Mouse (Mus musculus) neural tube, embryonic 11.5 days (tissue): ENCODE results near the gene Car5a. TPM values are rescaled to one million over a fixed set of nuclear protein-coding genes. Genes with fewer than 3 reads are reported as not detected.

ENCODE experiments used
- ATAC-seq: fragments of 200-750 bp; cut with Nextera tagmentation; 2 replicates; pipeline ENCODE4 v1.8.0; 2017; ENCODE audit warnings: moderate number of reproducible peaks, mild to moderate bottlenecking, moderate TSS enrichment, moderate library complexity; ENCODE audit not compliant: insufficient read depth, low FRiP score, low TSS enrichment
- DNase-seq: peaks from one replicate; pipeline ENCODE4 v3.0.0-alpha.2; 2015; ENCODE audit warnings: low spot score
- H3K27ac ChIP-seq: fragments of 300-500 bp; sonication (generic); 2 replicates; pipeline ENCODE4 v1.5.1; 2014; ENCODE audit warnings: low read depth, mild to moderate bottlenecking, low read length
- H3K27me3 ChIP-seq: fragments of 300-500 bp; sonication (generic); 2 replicates; pipeline ENCODE4 v1.6.1; 2014; ENCODE audit warnings: mild to moderate bottlenecking, low read length, mixed read lengths; ENCODE audit not compliant: control insufficient read depth, insufficient read depth
- H3K36me3 ChIP-seq: fragments of 300-500 bp; sonication (generic); 2 replicates; pipeline ENCODE4 v1.6.1; 2014; ENCODE audit warnings: mild to moderate bottlenecking, low read length, moderate library complexity, mixed read lengths; ENCODE audit not compliant: control insufficient read depth, insufficient read depth
- H3K4me1 ChIP-seq: fragments of 300-500 bp; sonication (generic); 2 replicates; pipeline ENCODE4 v1.6.1; 2014; ENCODE audit warnings: low read length, mixed read lengths; ENCODE audit not compliant: control insufficient read depth, insufficient read depth
- H3K4me2 ChIP-seq: fragments of 300-500 bp; sonication (generic); 2 replicates; pipeline ENCODE4 v1.6.1; 2014; ENCODE audit warnings: low read depth, mild to moderate bottlenecking, moderate library complexity
- H3K4me3 ChIP-seq: fragments of 300-500 bp; sonication (generic); 2 replicates; pipeline ENCODE4 v1.5.1; 2014; ENCODE audit warnings: low read depth, low read length
- H3K9ac ChIP-seq: fragments of 300-500 bp; sonication (generic); 2 replicates; pipeline ENCODE4 v1.6.1; 2014; ENCODE audit warnings: mild to moderate bottlenecking, low read length
- H3K9me3 ChIP-seq: fragments of 300-500 bp; sonication (generic); 2 replicates; pipeline ENCODE4 v1.6.1; 2016; ENCODE audit warnings: low read length; ENCODE audit not compliant: control insufficient read depth
- WGBS: fragments of 180-500 bp; shearing (Covaris S2); extraction: QIAGEN DNeasy Blood & Tissue Kit; methylation state at CpG from one replicate; pipeline ENCODE4 v1.1.7; 2014; 5-methylcytosine and 5-hydroxymethylcytosine counted together
- polyA plus RNA-seq: library from polyadenylated mRNA; unstranded; fragments of >200 nt; fragmentation: Nextera tagmentation; extraction: Ambion mirVana; gene quantifications from 2 replicates; pipeline ENCODE4 v1.2.1, GENCODE M21; 2014

Gene Car5a
- polyA plus RNA-seq, 1 experiment from 2014 or later: not detected

DNA sequence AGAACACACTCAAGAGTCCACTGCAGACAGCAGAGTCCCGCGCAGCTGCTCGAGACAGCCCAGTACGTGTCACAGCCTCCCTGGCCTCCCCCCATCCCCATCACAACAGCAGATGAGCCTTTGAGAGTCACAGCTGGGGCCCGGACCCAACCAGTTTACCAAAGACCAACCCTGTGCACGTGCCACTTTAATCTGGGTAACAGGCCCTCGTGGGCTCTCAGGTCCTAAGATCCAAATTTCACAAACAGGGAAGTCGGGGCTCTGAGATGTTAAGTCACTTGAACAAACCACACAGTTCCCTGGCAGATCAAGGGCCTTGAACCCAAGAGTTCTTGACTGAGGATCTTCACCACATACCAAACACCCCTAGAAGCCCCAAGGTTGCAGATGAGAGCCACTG, 23.1 kb downstream of the Car5a start:
- DNase-seq (no peak), ATAC-seq (no peak)
- 62% methylated on average over 8 of the region's 8 CpGs for WGBS
- Histone ChIP-seq H3K4me2 (no peak overlapping the region), H3K27me3 (no peaks in the 10 kb centered on the region), H3K4me1 (no peaks in the 10 kb centered on the region), H3K27ac (no peak overlapping the region), H3K4me3 (no peak overlapping the region), H3K36me3 (no peaks in the 10 kb centered on the region), H3K9me3 (no peaks in the 10 kb centered on the region), H3K9ac (no peak overlapping the region)

- H3K36me3 ChIP-seq: no peaks in the 10 kb centered on the region
- no peaks in the 10 kb centered on the region for H3K4me1 ChIP-seq
- DNase-seq (no peak), ATAC-seq (no peak)
- H3K27ac ChIP-seq: no peak overlapping the region
- WGBS: 38% methylated on average over 3 of the region's 3 CpGs
- no peaks in the 10 kb centered on the region for H3K9me3 ChIP-seq
- no peak overlapping the region for H3K4me3 ChIP-seq
- no peaks in the 10 kb centered on the region for H3K27me3 ChIP-seq
- no peak overlapping the region for H3K9ac ChIP-seq
- H3K4me2 ChIP-seq: no peak overlapping the region
These were observed 25.0 kb downstream of the Car5a start for GRCm38 (mm10) chr8:121919731-121920130.

GRCm38 (mm10) chr8:121919158-121919557, 25.5 kb downstream of the Car5a start:
- WGBS: 50% methylated on average over 4 of the region's 4 CpGs
- no peaks in the 10 kb centered on the region for H3K4me1 ChIP-seq

GRCm38 (mm10) chr8:121913378-121913777, 31.3 kb downstream of the Car5a start:
- H3K27ac ChIP-seq: no peak overlapping the region
- WGBS: 83% methylated on average over 8 of the region's 8 CpGs
- H3K4me1 ChIP-seq: no peaks in the 10 kb centered on the region
- DNase-seq (no peak), ATAC-seq (no peak)
- no peaks in the 10 kb centered on the region for H3K27me3 ChIP-seq
- H3K36me3 ChIP-seq: no peaks in the 10 kb centered on the region
- H3K9ac ChIP-seq: no peak overlapping the region
- H3K9me3 ChIP-seq: no peaks in the 10 kb centered on the region
- H3K4me3 ChIP-seq: no peak overlapping the region
- no peak overlapping the region for H3K4me2 ChIP-seq

More at GRCm38 (mm10) chr8:121919158-121919557, 25.5 kb downstream of the Car5a start:
- Histone ChIP-seq H3K4me3 (no peak overlapping the region), H3K36me3 (no peaks in the 10 kb centered on the region), H3K9me3 (no peaks in the 10 kb centered on the region), H3K9ac (no peak overlapping the region), H3K27me3 (no peaks in the 10 kb centered on the region), H3K27ac (no peak overlapping the region), H3K4me2 (no peak overlapping the region)
- no peak for ATAC-seq
- no peak for DNase-seq

- H3K36me3 ChIP-seq: no peaks in the 10 kb centered on the region
- H3K4me3 ChIP-seq: no peak overlapping the region
- no peaks in the 10 kb centered on the region for H3K9me3 ChIP-seq
- ATAC-seq: no peak
- H3K9ac ChIP-seq: no peak overlapping the region
- DNase-seq: no peak
- 74% methylated on average over 3 of the region's 3 CpGs for WGBS
- no peaks in the 10 kb centered on the region for H3K27me3 ChIP-seq
- H3K4me2 ChIP-seq: no peak overlapping the region
- H3K4me1 ChIP-seq: peaks cover 3% of the 10 kb centered on the region; the same call in 1 of the 2 replicates
- H3K27ac ChIP-seq: no peak overlapping the region
These were observed 31.9 kb downstream of the Car5a start for GRCm38 (mm10) chr8:121912831-121913230.

- ATAC-seq: no peak
- Histone ChIP-seq H3K4me2 (no peak overlapping the region), H3K4me1 (peaks cover 3% of the 10 kb centered on the region; the same call in 1 of the 2 replicates), H3K9me3 (no peaks in the 10 kb centered on the region), H3K9ac (no peak overlapping the region), H3K36me3 (no peaks in the 10 kb centered on the region), H3K27ac (no peak overlapping the region), H3K4me3 (no peak overlapping the region), H3K27me3 (no peaks in the 10 kb centered on the region)
- DNase-seq: no peak
- WGBS: 72% methylated on average over 7 of the region's 7 CpGs
These were observed 32.7 kb downstream of the Car5a start for GRCm38 (mm10) chr8:121911987-121912386.

- 93% methylated on average over 6 of the region's 6 CpGs for WGBS
- H3K4me1 ChIP-seq: peaks cover 5% of the 10 kb centered on the region; the same call in 1 of the 2 replicates
- no peak overlapping the region for H3K4me3 ChIP-seq
- H3K36me3 ChIP-seq: no peaks in the 10 kb centered on the region
- ATAC-seq: no peak
- H3K9ac ChIP-seq: no peak overlapping the region
- H3K9me3 ChIP-seq: no peaks in the 10 kb centered on the region
- no peak for DNase-seq
- no peak overlapping the region for H3K27ac ChIP-seq
- no peaks in the 10 kb centered on the region for H3K27me3 ChIP-seq
- no peak overlapping the region for H3K4me2 ChIP-seq
These were observed 33.3 kb downstream of the Car5a start for GRCm38 (mm10) chr8:121911400-121911799.

DNA sequence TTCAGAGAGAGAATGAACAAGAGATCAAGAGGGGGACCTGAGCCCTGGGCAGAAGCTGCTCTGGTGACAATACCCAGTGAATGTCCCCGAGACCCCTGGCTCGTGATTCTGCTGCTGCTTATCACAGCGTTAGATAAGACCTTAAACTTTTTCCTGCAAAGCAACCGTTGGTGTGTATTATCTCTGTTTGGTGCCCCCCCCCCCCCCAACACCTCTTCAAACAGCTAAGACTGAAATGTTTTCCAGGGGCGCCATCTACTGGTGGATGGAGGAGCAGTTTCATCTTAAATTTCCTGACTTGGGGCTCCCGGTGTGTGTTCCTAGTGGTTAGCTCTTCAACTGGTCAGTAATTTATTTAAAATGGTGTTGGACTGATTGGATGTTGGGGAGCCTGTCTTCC, 35.0 kb downstream of the Car5a start:
- Histone ChIP-seq H3K4me1 (peaks cover 13% of the 10 kb centered on the region), H3K4me3 (no peak overlapping the region), H3K9ac (no peak overlapping the region), H3K4me2 (no peak overlapping the region), H3K27me3 (no peaks in the 10 kb centered on the region), H3K27ac (no peak overlapping the region), H3K36me3 (no peaks in the 10 kb centered on the region), H3K9me3 (no peaks in the 10 kb centered on the region)
- WGBS: 5% methylated on average over 6 of the region's 6 CpGs
- ATAC-seq (no peak), DNase-seq (peak; percentile 75)

GRCm38 (mm10) chr8:121909148-121909541, 35.6 kb downstream of the Car5a start:
- Histone ChIP-seq H3K4me2 (no peak overlapping the region), H3K4me3 (no peak overlapping the region), H3K9me3 (no peaks in the 10 kb centered on the region), H3K27ac (no peak overlapping the region), H3K36me3 (no peaks in the 10 kb centered on the region), H3K9ac (no peak overlapping the region), H3K4me1 (peaks cover 13% of the 10 kb centered on the region), H3K27me3 (no peaks in the 10 kb centered on the region)
- 78% methylated on average over 8 of the region's 8 CpGs for WGBS
- DNase-seq: no peak
- no peak for ATAC-seq
